Mouse (Mus musculus): ENCODE measurements around the gene Slc25a48. TPM values are rescaled to one million over a fixed set of nuclear protein-coding genes. Genes with fewer than 3 reads are reported as not detected.

The Slc25a48 gene
- polyA plus RNA-seq, 1 experiment from 2014 or later: not detected

DNA sequence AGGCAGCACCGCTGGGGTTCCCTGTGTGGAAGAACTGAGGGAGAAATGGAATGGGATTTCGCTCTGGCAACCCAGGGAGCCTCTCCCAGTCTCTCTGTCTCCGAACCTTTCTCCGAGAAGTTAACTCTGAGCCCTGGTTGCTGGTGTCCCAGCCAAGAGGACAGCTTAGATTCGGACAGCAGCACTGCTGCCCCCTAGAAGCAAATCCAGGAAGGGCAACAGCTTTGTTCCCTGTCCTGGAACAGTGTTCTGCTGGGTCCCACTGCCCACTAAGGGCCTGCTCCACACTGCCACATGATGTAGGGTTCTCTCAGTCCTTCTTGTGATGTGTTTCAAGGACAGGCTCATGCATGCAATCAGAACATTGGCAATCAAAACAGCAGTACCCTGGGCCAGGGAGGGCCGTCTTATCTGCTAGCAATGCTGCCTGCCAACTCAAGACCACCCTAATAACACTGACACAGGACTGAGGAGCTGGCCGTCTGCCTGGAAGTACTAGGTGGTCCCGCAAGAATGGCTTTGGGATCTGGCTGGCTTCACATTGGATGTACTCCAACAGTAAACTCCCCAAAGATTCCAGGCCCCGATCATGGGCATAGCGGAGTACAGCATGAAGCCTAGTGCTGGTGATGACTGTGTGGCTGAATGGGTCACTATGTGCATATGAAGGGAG is 2.4 kb upstream of the Slc25a48 start:
- H3K9me3 ChIP-seq (ENCODE audit: control insufficient read depth, low read length): no peaks in the 10 kb centered on the region
- no peaks in the 10 kb centered on the region for H3K36me3 ChIP-seq (ENCODE audit: control insufficient read depth, insufficient read depth, low read length)
- ATAC-seq (ENCODE audit: insufficient number of reproducible peaks, low FRiP score, low TSS enrichment, low read depth) (no peak), DNase-seq (ENCODE audit: low spot score) (peak; percentile 44)
- H3K4me3 ChIP-seq (ENCODE audit: low read depth, low read length): no peak overlapping the region
- no peak overlapping the region for H3K27ac ChIP-seq (replicated peaks; ENCODE audit: low read depth, low read length)
- 67% methylated on average over 10 of the region's 10 CpGs for WGBS
- 0 out of 2 replicates have a peak, but pooled peaks cover 8% of the 10 kb centered on the region for H3K4me1 ChIP-seq (ENCODE audit: control insufficient read depth, insufficient read depth, low read length)
- H3K9ac ChIP-seq (ENCODE audit: low read length): no peak overlapping the region
- peaks cover 48% of the 10 kb centered on the region for H3K27me3 ChIP-seq (ENCODE audit: control insufficient read depth, insufficient read depth, low read length)
- no peak overlapping the region for H3K4me2 ChIP-seq (ENCODE audit: low read depth, severe bottlenecking)

DNA sequence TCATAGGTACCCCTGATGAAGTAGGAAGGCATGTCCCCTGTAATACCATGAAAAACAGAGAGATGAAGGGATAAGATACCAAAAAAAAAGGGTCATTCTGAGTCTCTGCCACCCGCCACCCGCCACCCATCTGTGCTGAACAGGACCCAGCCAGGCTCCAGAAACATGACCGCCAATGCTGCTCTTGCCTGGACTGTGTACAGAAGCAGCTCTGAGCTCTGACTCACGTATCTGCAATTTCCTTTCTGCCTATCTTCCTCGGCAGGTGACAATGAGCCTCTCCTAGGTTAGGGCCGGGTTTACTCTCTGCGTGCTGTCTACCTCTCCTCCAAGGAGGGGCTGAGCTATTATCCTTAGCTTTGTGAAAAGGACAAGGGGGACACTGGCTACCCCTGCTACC is 5.3 kb downstream of the Slc25a48 start:
- H3K27me3 ChIP-seq (ENCODE audit: control insufficient read depth, insufficient read depth, low read length): peaks cover 23% of the 10 kb centered on the region

DNA sequence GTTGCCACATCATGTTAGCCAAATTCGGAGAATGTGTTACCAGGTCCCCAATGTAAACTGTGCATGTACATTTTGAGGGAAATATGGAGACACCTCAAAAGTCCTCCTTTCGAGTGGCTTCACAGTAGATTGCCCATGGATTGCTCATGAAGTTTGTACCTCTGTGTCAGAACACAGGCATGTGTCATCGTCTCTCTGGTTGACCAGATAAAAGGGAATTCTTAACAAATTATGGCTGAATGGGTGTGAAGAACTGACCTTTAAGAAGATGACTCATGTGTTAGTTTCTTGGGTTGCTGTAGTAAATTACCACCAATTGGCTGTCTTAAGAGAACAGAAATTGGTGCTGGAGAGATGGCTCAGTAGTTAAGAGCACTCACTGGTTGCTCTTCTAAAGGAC is 6.0 kb downstream of the Slc25a48 start:
- no peak for DNase-seq (ENCODE audit: low spot score)
- H3K4me1 ChIP-seq (ENCODE audit: control insufficient read depth, insufficient read depth, low read length): no peaks in the 10 kb centered on the region
- H3K4me2 ChIP-seq (ENCODE audit: low read depth, severe bottlenecking): no peak overlapping the region
- no peaks in the 10 kb centered on the region for H3K9me3 ChIP-seq (ENCODE audit: control insufficient read depth, low read length)
- no peaks in the 10 kb centered on the region for H3K36me3 ChIP-seq (ENCODE audit: control insufficient read depth, insufficient read depth, low read length)
- WGBS: 98% methylated on average over 3 of the region's 3 CpGs
- ATAC-seq (ENCODE audit: insufficient number of reproducible peaks, low FRiP score, low TSS enrichment, low read depth): no peak
- peaks cover 16% of the 10 kb centered on the region for H3K27me3 ChIP-seq (ENCODE audit: control insufficient read depth, insufficient read depth, low read length)
- H3K4me3 ChIP-seq (ENCODE audit: low read depth, low read length): no peak overlapping the region
- no peak overlapping the region for H3K9ac ChIP-seq (ENCODE audit: low read length)
- no peak overlapping the region for H3K27ac ChIP-seq (replicated peaks; ENCODE audit: low read depth, low read length)

More for the DNA sequence above, 5.3 kb downstream of the Slc25a48 start:
- no peaks in the 10 kb centered on the region for H3K4me1 ChIP-seq (ENCODE audit: control insufficient read depth, insufficient read depth, low read length)
- H3K36me3 ChIP-seq (ENCODE audit: control insufficient read depth, insufficient read depth, low read length): no peaks in the 10 kb centered on the region
- no peak overlapping the region for H3K9ac ChIP-seq (ENCODE audit: low read length)
- WGBS: 83% methylated on average over 7 of the region's 7 CpGs
- ATAC-seq (ENCODE audit: insufficient number of reproducible peaks, low FRiP score, low TSS enrichment, low read depth): no peak
- no peak for DNase-seq (ENCODE audit: low spot score)
- H3K4me2 ChIP-seq (ENCODE audit: low read depth, severe bottlenecking): no peak overlapping the region
- H3K4me3 ChIP-seq (ENCODE audit: low read depth, low read length): no peak overlapping the region
- H3K9me3 ChIP-seq (ENCODE audit: control insufficient read depth, low read length): no peaks in the 10 kb centered on the region
- no peak overlapping the region for H3K27ac ChIP-seq (replicated peaks; ENCODE audit: low read depth, low read length)

DNA sequence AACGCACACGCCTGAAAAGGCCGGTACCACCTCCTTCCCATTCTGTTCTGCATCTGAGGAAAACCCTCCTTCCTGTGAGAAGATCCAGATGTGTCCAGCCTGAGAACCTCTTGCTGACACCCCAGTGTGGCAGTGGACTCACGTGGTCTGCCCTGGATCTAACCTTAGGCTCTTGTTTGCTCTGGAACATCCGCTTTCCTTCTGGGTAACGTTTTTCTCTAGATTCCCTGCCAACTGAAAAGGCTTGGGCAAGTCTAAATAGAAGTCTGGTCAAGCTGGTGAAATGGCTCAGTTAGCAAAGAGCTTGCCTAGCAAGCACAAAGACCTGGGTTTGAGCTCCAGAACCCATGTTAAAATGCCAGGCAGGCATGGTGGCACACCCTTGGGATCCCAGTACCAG is 6.8 kb downstream of the Slc25a48 start:
- no peak for DNase-seq (ENCODE audit: low spot score)
- ATAC-seq (ENCODE audit: insufficient number of reproducible peaks, low FRiP score, low TSS enrichment, low read depth): no peak
- Histone ChIP-seq H3K27me3 (ENCODE audit: control insufficient read depth, insufficient read depth, low read length) (peaks cover 7% of the 10 kb centered on the region), H3K4me3 (ENCODE audit: low read depth, low read length) (no peak overlapping the region), H3K4me2 (ENCODE audit: low read depth, severe bottlenecking) (no peak overlapping the region), H3K4me1 (ENCODE audit: control insufficient read depth, insufficient read depth, low read length) (no peaks in the 10 kb centered on the region), H3K9ac (ENCODE audit: low read length) (no peak overlapping the region), H3K36me3 (ENCODE audit: control insufficient read depth, insufficient read depth, low read length) (no peaks in the 10 kb centered on the region), H3K27ac (replicated peaks; ENCODE audit: low read depth, low read length) (no peak overlapping the region), H3K9me3 (ENCODE audit: control insufficient read depth, low read length) (no peaks in the 10 kb centered on the region)
- WGBS: 89% methylated on average over 6 of the region's 6 CpGs

DNA sequence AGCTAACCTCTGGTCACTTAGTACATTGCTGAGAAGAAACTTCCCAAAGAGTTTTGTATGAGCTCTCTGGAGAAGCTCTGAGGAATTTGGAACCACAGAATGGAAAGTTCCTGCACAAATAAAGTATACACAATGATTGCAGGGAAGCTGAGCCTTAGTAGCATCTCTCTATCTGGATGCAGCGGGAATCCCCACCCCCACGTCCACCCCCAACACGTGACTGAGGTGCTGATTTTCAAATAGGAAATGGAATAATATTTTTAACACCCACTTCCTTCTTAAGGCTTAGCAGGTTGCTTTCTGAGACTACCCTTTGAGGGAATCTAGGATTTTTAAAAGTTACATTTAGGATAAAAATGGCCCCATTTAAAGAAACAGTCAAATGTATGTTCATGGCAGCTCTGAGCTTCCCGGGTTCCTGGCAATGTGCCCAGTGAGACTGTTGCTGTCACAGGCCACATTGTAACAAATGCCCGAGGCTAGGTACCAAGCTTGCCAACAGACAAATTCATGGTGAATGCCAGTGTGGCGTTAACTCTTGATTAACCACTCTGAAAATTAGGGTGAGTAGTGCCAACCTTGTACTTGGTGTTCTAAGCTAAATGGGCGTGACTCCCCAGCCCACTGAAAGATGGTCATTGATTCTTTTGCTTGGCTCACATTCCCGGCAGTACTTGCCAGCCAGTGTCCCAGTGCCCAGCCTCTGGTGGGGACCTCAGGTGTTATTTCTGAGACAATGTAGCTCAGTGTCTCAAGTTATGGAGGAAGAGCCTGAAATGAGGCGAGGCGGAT is 11.3 kb downstream of the Slc25a48 start:
- DNase-seq (ENCODE audit: low spot score): no peak
- H3K4me1 ChIP-seq (ENCODE audit: control insufficient read depth, insufficient read depth, low read length): no peaks in the 10 kb centered on the region
- H3K27me3 ChIP-seq (ENCODE audit: control insufficient read depth, insufficient read depth, low read length): no peaks in the 10 kb centered on the region
- H3K27ac ChIP-seq (replicated peaks; ENCODE audit: low read depth, low read length): no peak overlapping the region
- no peak overlapping the region for H3K4me3 ChIP-seq (ENCODE audit: low read depth, low read length)
- no peak overlapping the region for H3K4me2 ChIP-seq (ENCODE audit: low read depth, severe bottlenecking)
- ATAC-seq (ENCODE audit: insufficient number of reproducible peaks, low FRiP score, low TSS enrichment, low read depth): no peak
- H3K9ac ChIP-seq (ENCODE audit: low read length): no peak overlapping the region
- WGBS: 87% methylated on average over 10 of the region's 10 CpGs
- H3K9me3 ChIP-seq (ENCODE audit: control insufficient read depth, low read length): no peaks in the 10 kb centered on the region
- H3K36me3 ChIP-seq (ENCODE audit: control insufficient read depth, insufficient read depth, low read length): no peaks in the 10 kb centered on the region

DNA sequence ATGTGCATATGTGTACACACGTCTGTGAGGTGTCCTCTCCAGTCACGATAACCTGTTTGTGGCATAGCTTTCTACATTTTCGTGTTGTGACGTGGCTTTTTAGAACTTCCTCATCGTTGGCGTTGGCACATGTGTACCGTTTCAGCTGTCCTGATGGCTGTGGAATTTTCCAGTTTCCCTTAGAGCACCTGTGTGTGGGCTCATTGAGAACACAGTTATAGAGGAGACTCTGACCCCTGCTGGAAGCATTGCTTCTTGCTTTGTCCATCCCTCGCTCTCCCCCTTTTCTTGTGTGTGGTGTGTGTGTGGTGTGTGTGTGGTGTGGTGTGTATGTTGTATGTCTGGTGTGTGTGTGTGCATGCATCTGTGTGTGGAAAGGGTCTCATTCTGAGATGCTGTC is 11.9 kb downstream of the Slc25a48 start:
- H3K4me2 ChIP-seq (ENCODE audit: low read depth, severe bottlenecking): no peak overlapping the region
- H3K27ac ChIP-seq (replicated peaks; ENCODE audit: low read depth, low read length): no peak overlapping the region
- no peaks in the 10 kb centered on the region for H3K27me3 ChIP-seq (ENCODE audit: control insufficient read depth, insufficient read depth, low read length)
- no peak overlapping the region for H3K9ac ChIP-seq (ENCODE audit: low read length)
- no peaks in the 10 kb centered on the region for H3K36me3 ChIP-seq (ENCODE audit: control insufficient read depth, insufficient read depth, low read length)
- 90% methylated on average over 8 of the region's 8 CpGs for WGBS
- H3K4me3 ChIP-seq (ENCODE audit: low read depth, low read length): no peak overlapping the region
- DNase-seq (ENCODE audit: low spot score) (no peak), ATAC-seq (ENCODE audit: insufficient number of reproducible peaks, low FRiP score, low TSS enrichment, low read depth) (no peak)
- no peaks in the 10 kb centered on the region for H3K9me3 ChIP-seq (ENCODE audit: control insufficient read depth, low read length)
- H3K4me1 ChIP-seq (ENCODE audit: control insufficient read depth, insufficient read depth, low read length): no peaks in the 10 kb centered on the region

DNA sequence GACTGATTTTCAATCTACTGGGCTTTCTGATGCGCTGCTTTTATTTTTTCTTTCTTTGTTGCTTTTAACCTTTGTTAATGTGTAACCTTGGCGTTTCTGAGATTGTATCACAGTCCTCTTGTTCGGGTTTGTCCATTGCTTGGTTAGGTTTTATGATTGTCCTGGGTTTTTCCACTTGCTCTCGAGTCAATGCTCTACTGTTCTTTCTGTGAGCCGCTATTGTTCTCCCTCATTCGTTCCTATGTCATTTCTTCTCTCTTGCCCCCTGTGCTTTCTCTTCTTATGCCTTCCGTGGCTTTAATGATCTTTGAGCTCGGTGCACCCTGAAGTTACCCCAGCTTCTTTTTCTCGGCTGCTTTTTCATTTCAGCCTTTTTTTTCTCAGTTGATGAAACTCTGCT is 19.8 kb downstream of the Slc25a48 start:
- Histone ChIP-seq H3K4me3 (ENCODE audit: low read depth, low read length) (no peak overlapping the region), H3K9me3 (ENCODE audit: control insufficient read depth, low read length) (no peaks in the 10 kb centered on the region), H3K9ac (ENCODE audit: low read length) (no peak overlapping the region), H3K4me1 (ENCODE audit: control insufficient read depth, insufficient read depth, low read length) (no peaks in the 10 kb centered on the region), H3K36me3 (ENCODE audit: control insufficient read depth, insufficient read depth, low read length) (no peaks in the 10 kb centered on the region), H3K27ac (replicated peaks; ENCODE audit: low read depth, low read length) (no peak overlapping the region), H3K4me2 (ENCODE audit: low read depth, severe bottlenecking) (no peak overlapping the region), H3K27me3 (ENCODE audit: control insufficient read depth, insufficient read depth, low read length) (no peaks in the 10 kb centered on the region)
- DNase-seq (ENCODE audit: low spot score): no peak
- WGBS: 70% methylated on average over 9 of the region's 9 CpGs
- ATAC-seq (ENCODE audit: insufficient number of reproducible peaks, low FRiP score, low TSS enrichment, low read depth): no peak

DNA sequence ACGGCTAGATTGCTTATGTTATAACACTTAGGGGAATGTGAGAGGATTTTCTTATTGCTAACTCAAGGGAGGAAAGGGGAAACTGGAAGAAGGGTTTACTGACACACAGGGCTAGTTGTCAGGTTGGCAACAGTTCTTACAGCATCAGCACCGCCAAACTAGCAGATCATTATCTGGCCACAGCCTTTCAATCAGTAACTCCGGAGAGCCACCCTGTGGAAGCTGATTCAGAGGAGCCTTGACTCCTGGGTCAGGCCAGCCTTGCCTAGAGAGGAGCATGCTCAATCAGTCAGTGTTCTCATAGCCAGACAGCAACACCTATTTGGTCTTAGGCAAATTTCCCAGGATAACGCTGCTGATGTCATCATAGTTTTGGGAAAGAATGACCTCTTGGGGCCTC is 23.3 kb downstream of the Slc25a48 start:
- Histone ChIP-seq H3K4me2 (ENCODE audit: low read depth, severe bottlenecking) (no peak overlapping the region), H3K4me3 (ENCODE audit: low read depth, low read length) (no peak overlapping the region), H3K27ac (replicated peaks; ENCODE audit: low read depth, low read length) (no peak overlapping the region), H3K27me3 (ENCODE audit: control insufficient read depth, insufficient read depth, low read length) (no peaks in the 10 kb centered on the region), H3K9me3 (ENCODE audit: control insufficient read depth, low read length) (no peaks in the 10 kb centered on the region), H3K36me3 (ENCODE audit: control insufficient read depth, insufficient read depth, low read length) (no peaks in the 10 kb centered on the region), H3K4me1 (ENCODE audit: control insufficient read depth, insufficient read depth, low read length) (no peaks in the 10 kb centered on the region), H3K9ac (ENCODE audit: low read length) (no peak overlapping the region)
- ATAC-seq (ENCODE audit: insufficient number of reproducible peaks, low FRiP score, low TSS enrichment, low read depth) (no peak), DNase-seq (ENCODE audit: low spot score) (no peak)
- 78% methylated on average over 4 of the region's 4 CpGs for whole genome bisulfite sequencing
